Mouse (Mus musculus) urinary bladder, adult 18-20 months (tissue): ENCODE measurements around the gene Bmpr1a.

Experiments
- DNase-seq, 2 experiments: peaks; one replicate each; pipeline ENCODE4 v3.0.0; 2022; ENCODE audit warnings: low spot score in 2 of 2, mixed read lengths in 2 of 2

Gene Bmpr1a

GRCm38 (mm10) chr14:34505309-34505708 lies 2.2 kb upstream of the Bmpr1a start:
- no peak for DNase-seq

GRCm38 (mm10) chr14:34504377-34504776 lies 1.2 kb upstream of the Bmpr1a start:
- DNase-seq: peak; percentile 42 to 70

- no peak for DNase-seq
Observed at GRCm38 (mm10) chr14:34503759-34504158, 618 bp upstream of the Bmpr1a start.

- DNase-seq: peak; percentile 80 to 85
Observed at GRCm38 (mm10) chr14:34502475-34503324, 441 bp downstream of the Bmpr1a start.

GRCm38 (mm10) chr14:34501804-34502474 lies 1.2 kb downstream of the Bmpr1a start:
- DNase-seq: peak in 1 of 2 experiments; percentile 68

GRCm38 (mm10) chr14:34501447-34501803 lies 1.7 kb downstream of the Bmpr1a start:
- DNase-seq: no peak

GRCm38 (mm10) chr14:34500309-34500708 lies 2.8 kb downstream of the Bmpr1a start:
- DNase-seq: no peak

- DNase-seq: no peak
Observed at GRCm38 (mm10) chr14:34499664-34500063, 3.5 kb downstream of the Bmpr1a start.

GRCm38 (mm10) chr14:34497346-34497745 lies 5.8 kb downstream of the Bmpr1a start:
- no peak for DNase-seq

- DNase-seq: no peak
Observed at GRCm38 (mm10) chr14:34493682-34494081, 9.5 kb downstream of the Bmpr1a start.

GRCm38 (mm10) chr14:34492688-34493087 lies 10.5 kb downstream of the Bmpr1a start:
- DNase-seq: no peak

GRCm38 (mm10) chr14:34490965-34491364 lies 12.2 kb downstream of the Bmpr1a start:
- no peak for DNase-seq

- no peak for DNase-seq
Observed at GRCm38 (mm10) chr14:34489928-34490327, 13.2 kb downstream of the Bmpr1a start.

GRCm38 (mm10) chr14:34486169-34486568 lies 17.0 kb downstream of the Bmpr1a start:
- no peak for DNase-seq

GRCm38 (mm10) chr14:34483469-34484341 lies 19.4 kb downstream of the Bmpr1a start:
- no peak for DNase-seq

- DNase-seq: no peak
Observed at GRCm38 (mm10) chr14:34471591-34471990, 31.6 kb downstream of the Bmpr1a start.

- DNase-seq: no peak
Observed at GRCm38 (mm10) chr14:34466291-34466690, 36.9 kb downstream of the Bmpr1a start.

GRCm38 (mm10) chr14:34459386-34459785 lies 43.8 kb downstream of the Bmpr1a start:
- DNase-seq: no peak

- no peak for DNase-seq
Observed at GRCm38 (mm10) chr14:34458880-34459279, 44.3 kb downstream of the Bmpr1a start.

- DNase-seq: no peak
Observed at GRCm38 (mm10) chr14:34454282-34454681, 48.9 kb downstream of the Bmpr1a start.

GRCm38 (mm10) chr14:34453648-34454047 lies 49.5 kb downstream of the Bmpr1a start:
- DNase-seq: no peak

GRCm38 (mm10) chr14:34451872-34452271 lies 51.3 kb downstream of the Bmpr1a start:
- DNase-seq: no peak
